Mouse (Mus musculus) bone marrow, adult 2 months (tissue): ENCODE measurements around the gene Pdx1. TPM values are rescaled to one million over a fixed set of nuclear protein-coding genes. Genes with fewer than 3 reads are reported as not detected.

Experiments used
- H3K27ac ChIP-seq: fragments of 200-500 bp; 2 replicates; pipeline ENCODE4 v1.5.1; 2012; ENCODE audit warnings: low read depth, mild to moderate bottlenecking, control low read depth, inconsistent platforms, low read length; ENCODE audit not compliant: control insufficient read depth, poor library complexity, insufficient read depth
- H3K4me1 ChIP-seq: fragments of 200-500 bp; 2 replicates; pipeline ENCODE4 v1.6.1; 2011; ENCODE audit warnings: low read length; ENCODE audit not compliant: control insufficient read depth, insufficient read depth
- H3K4me3 ChIP-seq: fragments of 200-500 bp; replicated peaks from 2 replicates; pipeline ENCODE3; 2011; ENCODE audit warnings: mild to moderate bottlenecking, low read depth, low read length, control low read depth; ENCODE audit not compliant: control insufficient read depth
- CTCF ChIP-seq: fragments of 200-500 bp; IDR thresholded peaks from 2 replicates; pipeline ENCODE4 v1.5.1; 2011; ENCODE audit warnings: low read length, control low read depth; ENCODE audit not compliant: control insufficient read depth, insufficient read depth
- POLR2A ChIP-seq: fragments of 200-500 bp; IDR thresholded peaks from 2 replicates; pipeline ENCODE4 v1.6.1; 2011; ENCODE audit warnings: low read depth, mild to moderate bottlenecking, control low read depth, low read length, borderline replicate concordance; ENCODE audit not compliant: control insufficient read depth
- WGBS: fragments of 180-500 bp; shearing (Covaris S2); methylation state at CpG from one replicate; pipeline ENCODE4 v1.1.7; 2018; 5-methylcytosine and 5-hydroxymethylcytosine counted together
- polyA plus RNA-seq: library from polyadenylated mRNA; stranded (reverse); fragments of >200 nt; gene quantifications from 2 replicates; pipeline ENCODE4 v1.2.4, GENCODE M21; 2011; ENCODE audit warnings: low replicate concordance; ENCODE audit not compliant: missing spikeins, insufficient read depth, insufficient read length

Pdx1 gene
- polyA plus RNA-seq, 1 experiment, result not detected

DNA sequence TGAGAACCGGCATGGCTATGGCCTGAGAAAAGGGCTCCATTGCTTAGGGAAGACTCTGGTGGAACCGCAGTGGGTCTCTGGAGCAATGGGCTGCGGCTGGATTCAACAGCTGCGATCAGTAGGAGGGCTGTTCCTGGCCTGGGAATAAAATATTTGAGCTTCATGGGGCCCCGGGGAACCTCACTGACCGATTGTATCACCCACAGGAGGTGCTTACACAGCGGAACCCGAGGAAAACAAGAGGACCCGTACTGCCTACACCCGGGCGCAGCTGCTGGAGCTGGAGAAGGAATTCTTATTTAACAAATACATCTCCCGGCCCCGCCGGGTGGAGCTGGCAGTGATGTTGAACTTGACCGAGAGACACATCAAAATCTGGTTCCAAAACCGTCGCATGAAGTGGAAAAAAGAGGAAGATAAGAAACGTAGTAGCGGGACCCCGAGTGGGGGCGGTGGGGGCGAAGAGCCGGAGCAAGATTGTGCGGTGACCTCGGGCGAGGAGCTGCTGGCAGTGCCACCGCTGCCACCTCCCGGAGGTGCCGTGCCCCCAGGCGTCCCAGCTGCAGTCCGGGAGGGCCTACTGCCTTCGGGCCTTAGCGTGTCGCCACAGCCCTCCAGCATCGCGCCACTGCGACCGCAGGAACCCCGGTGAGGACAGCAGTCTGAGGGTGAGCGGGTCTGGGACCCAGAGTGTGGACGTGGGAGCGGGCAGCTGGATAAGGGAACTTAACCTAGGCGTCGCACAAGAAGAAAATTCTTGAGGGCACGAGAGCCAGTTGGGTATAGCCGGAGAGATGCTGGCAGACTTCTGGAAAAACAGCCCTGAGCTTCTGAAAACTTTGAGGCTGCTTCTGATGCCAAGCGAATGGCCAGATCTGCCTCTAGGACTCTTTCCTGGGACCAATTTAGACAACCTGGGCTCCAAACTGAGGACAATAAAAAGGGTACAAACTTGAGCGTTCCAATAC is 4.7 kb downstream of the Pdx1 start:
- no peak overlapping the region for H3K27ac ChIP-seq
- no peaks in the 10 kb centered on the region for H3K4me1 ChIP-seq
- 2% methylated on average over 48 of the region's 48 CpGs for WGBS
- TF ChIP-seq POLR2A (no peak), CTCF (no peak)
- no peak overlapping the region for H3K4me3 ChIP-seq

DNA sequence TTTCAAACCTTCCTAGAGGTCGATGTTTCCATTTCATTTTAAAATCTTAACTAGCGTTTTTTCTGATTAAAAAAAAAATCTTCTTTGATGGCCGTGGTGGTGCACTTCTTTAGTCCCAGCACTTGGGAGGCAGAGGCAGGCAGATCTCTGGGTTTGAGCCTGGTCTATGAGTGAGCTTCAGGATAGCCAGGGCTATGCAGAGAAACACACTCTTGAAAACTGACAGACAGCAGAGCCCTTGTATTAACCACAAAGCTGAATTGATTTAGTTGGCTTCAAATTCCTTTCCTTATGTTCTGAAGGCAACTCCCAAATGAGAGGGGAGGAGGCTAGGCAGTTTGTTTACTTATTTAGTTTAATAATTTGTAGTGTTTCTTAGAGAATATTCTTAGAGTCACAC is 6.0 kb downstream of the Pdx1 start:
- 13% methylated on average over 3 of the region's 3 CpGs for WGBS
- TF ChIP-seq POLR2A, result no peak
- no peak for TF ChIP-seq CTCF

DNA sequence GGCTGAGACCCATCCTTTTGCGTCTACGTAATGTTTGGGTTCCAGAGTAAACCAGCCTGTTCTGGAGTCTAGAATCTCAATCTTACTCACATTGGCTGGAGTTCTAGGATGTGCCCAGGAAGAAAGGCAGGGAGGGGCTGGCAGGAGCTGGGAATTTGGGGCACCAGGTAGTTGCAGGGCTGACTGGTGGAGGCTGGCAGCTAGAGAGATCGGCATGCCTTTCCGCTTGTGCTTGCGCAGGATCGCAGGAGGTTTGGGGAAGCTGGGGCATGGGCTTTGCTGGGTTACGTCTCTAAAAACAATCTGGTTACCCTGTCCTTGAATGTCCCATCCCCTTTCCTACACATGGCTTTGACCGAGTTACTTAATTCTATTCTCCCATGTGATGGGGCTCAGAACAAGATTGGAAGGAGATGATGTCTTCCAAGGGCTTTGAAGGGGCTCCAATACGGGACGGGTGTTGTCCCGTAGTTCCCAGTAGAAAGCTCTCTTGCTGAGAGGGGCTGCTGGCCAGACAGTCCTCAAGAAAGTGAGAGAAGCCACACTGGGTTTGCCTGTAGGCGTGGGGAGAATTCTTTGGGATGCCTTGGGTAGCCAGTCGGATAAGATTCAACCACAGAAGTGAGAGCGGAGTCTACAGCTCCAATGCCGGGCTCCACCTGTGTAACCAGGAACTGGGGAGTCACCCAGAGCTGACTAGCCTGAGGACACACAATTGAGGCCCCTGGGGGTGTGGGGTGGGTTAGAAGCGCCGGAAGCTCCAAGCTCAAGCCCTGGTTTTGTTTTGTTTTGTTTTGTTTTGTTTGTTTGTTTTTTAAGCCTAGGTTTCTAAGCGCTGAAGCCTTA is 7.2 kb downstream of the Pdx1 start:
- 10% methylated on average over 18 of the region's 18 CpGs for whole genome bisulfite sequencing
- H3K4me1 ChIP-seq, result no peaks in the 10 kb centered on the region
- H3K4me3 ChIP-seq, result no peak overlapping the region
- TF ChIP-seq POLR2A (no peak), CTCF (no peak)
- H3K27ac ChIP-seq, result no peak overlapping the region

More for the DNA sequence above, 6.0 kb downstream of the Pdx1 start:
- H3K27ac ChIP-seq, result no peak overlapping the region
- H3K4me3 ChIP-seq, result no peak overlapping the region
- H3K4me1 ChIP-seq, result no peaks in the 10 kb centered on the region

DNA sequence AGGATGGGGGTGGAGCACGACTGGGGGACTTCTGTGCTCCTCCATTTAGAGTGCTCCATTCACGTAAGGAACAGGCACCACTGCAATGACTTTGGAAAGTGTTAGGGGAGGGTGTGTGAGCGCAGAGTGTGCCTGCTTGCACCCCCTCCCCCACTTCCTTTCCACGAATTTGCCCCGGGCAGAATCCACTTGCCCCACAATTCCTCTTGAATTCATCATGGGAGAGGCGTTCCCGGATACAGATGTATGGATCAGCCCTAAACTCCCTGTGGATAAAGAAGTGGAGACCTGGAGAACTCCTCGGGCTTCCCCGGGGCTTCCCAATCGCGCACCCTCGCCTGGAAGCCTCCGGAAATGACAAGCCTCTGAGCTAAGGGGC is 7.8 kb downstream of the Pdx1 start:
- 2% methylated on average over 13 of the region's 13 CpGs for WGBS
- Histone ChIP-seq H3K27ac (no peak overlapping the region), H3K4me3 (no peak overlapping the region), H3K4me1 (no peaks in the 10 kb centered on the region)
- no peak for TF ChIP-seq CTCF
- TF ChIP-seq POLR2A, result no peak

- Histone ChIP-seq H3K4me1 (no peaks in the 10 kb centered on the region), H3K27ac (no peak overlapping the region), H3K4me3 (no peak overlapping the region)
- TF ChIP-seq POLR2A, result no peak
- TF ChIP-seq CTCF, result no peak
- 74% methylated on average over 4 of the region's 4 CpGs for WGBS
These were observed 14.6 kb downstream of the Pdx1 start for GRCm38 (mm10) chr5:147284365-147284764.

- no peak overlapping the region for H3K4me3 ChIP-seq
- H3K27ac ChIP-seq, result no peak overlapping the region
- H3K4me1 ChIP-seq, result no peaks in the 10 kb centered on the region
- 7% methylated on average over 16 of the region's 16 CpGs for WGBS
- TF ChIP-seq POLR2A (no peak), CTCF (no peak)
These were observed 22.2 kb downstream of the Pdx1 start for GRCm38 (mm10) chr5:147291764-147292505.

DNA sequence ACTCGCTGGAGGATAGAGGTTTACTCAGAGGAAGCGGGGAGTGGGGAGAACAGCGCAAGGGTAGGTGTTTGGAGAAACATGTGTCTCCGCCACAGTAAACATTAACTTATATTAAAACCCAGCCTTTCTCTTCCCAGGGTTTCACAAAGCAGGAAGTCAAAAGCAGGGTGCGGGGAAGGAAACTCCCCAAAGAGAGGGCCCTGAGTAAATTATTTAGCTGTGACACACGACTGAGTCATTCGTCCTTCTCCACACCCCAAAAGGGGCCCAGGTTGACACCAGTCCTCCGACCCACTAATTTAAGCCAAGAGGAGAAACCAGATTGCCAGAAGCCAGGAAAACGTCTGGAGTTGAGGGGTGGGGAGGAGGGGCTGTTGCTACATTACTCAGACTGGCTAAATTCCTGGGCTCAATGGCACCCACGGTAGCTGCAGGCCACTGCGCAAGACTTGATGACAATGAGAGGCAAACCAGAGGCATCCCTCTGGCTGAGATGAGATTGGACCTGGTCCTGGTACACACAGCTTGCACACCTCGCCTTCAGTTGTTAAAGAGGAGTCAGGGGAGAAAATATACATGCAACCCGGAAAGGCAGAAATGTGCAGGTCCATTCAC is 22.9 kb downstream of the Pdx1 start:
- TF ChIP-seq CTCF (no peak), POLR2A (no peak)
- Histone ChIP-seq H3K4me3 (no peak overlapping the region), H3K4me1 (no peaks in the 10 kb centered on the region), H3K27ac (no peak overlapping the region)
- WGBS, result 20% methylated on average over 13 of the region's 13 CpGs
